Mouse (Mus musculus): ENCODE data around the gene B130006D01Rik. TPM values are rescaled to one million over a fixed set of nuclear protein-coding genes. Genes with fewer than 3 reads are reported as not detected.

The B130006D01Rik gene
- polyA plus RNA-seq (2015; fragmentation: Nextera tagmentation; extraction: Ambion mirVana) = 1.3 and 2.4 TPM in 2 replicates

- no peaks in the 10 kb centered on the region for H3K4me1 ChIP-seq (replicated peaks; ENCODE audit: control insufficient read depth, insufficient read depth, low read length)
- H3K9me3 ChIP-seq (ENCODE audit: control insufficient read depth, low read length) = no peaks in the 10 kb centered on the region
- H3K9ac ChIP-seq (replicated peaks; ENCODE audit: low read depth, low read length) = no peak within 1 kb of the TSS
- H3K4me3 ChIP-seq (replicated peaks; ENCODE audit: low read length) = no peak within 1 kb of the TSS
- ATAC-seq = no peak
- no peak within 1 kb of the TSS for H3K4me2 ChIP-seq (ENCODE audit: low read length)
- H3K27ac ChIP-seq (ENCODE audit: low read length) = no peak within 1 kb of the TSS
- 97% methylated on average over 5 of the region's 5 CpGs for WGBS
- H3K27me3 ChIP-seq (replicated peaks; ENCODE audit: control insufficient read depth, insufficient read depth, low read length) = no peaks in the 10 kb centered on the region
- H3K36me3 ChIP-seq (ENCODE audit: control insufficient read depth, insufficient read depth) = no peaks in the 10 kb centered on the region
These were observed at the start of gene B130006D01Rik for GRCm38 (mm10) chr11:95723287-95723686. Gene B130006D01Rik (plus strand): TSS chr11:95723587.

GRCm38 (mm10) chr11:95675498-95675897 is 47.9 kb upstream of the B130006D01Rik start:
- no peaks in the 10 kb centered on the region for H3K4me1 ChIP-seq (replicated peaks; ENCODE audit: control insufficient read depth, insufficient read depth, low read length)
- WGBS = 87% methylated on average over 11 of the region's 14 CpGs
- no peaks in the 10 kb centered on the region for H3K9me3 ChIP-seq (ENCODE audit: control insufficient read depth, low read length)
- no peak overlapping the region for H3K4me2 ChIP-seq (ENCODE audit: low read length)
- no peak overlapping the region for H3K9ac ChIP-seq (replicated peaks; ENCODE audit: low read depth, low read length)
- H3K27me3 ChIP-seq (replicated peaks; ENCODE audit: control insufficient read depth, insufficient read depth, low read length) = no peaks in the 10 kb centered on the region
- peaks cover 30% of the 10 kb centered on the region for H3K36me3 ChIP-seq (ENCODE audit: control insufficient read depth, insufficient read depth)
- no peak for ATAC-seq
- no peak overlapping the region for H3K4me3 ChIP-seq (replicated peaks; ENCODE audit: low read length)
- no peak overlapping the region for H3K27ac ChIP-seq (ENCODE audit: low read length)

GRCm38 (mm10) chr11:95676307-95676706 is 47.1 kb upstream of the B130006D01Rik start:
- Histone ChIP-seq H3K27me3 (replicated peaks; ENCODE audit: control insufficient read depth, insufficient read depth, low read length) (no peaks in the 10 kb centered on the region), H3K4me3 (replicated peaks; ENCODE audit: low read length) (no peak overlapping the region), H3K27ac (ENCODE audit: low read length) (no peak overlapping the region), H3K9me3 (ENCODE audit: control insufficient read depth, low read length) (no peaks in the 10 kb centered on the region), H3K4me2 (ENCODE audit: low read length) (no peak overlapping the region), H3K4me1 (replicated peaks; ENCODE audit: control insufficient read depth, insufficient read depth, low read length) (no peaks in the 10 kb centered on the region), H3K9ac (replicated peaks; ENCODE audit: low read depth, low read length) (no peak overlapping the region), H3K36me3 (ENCODE audit: control insufficient read depth, insufficient read depth) (peaks cover 30% of the 10 kb centered on the region)
- 0 out of 2 replicates have a peak, but pooled peaks have one; percentile 38 for ATAC-seq
- WGBS = 14% methylated on average over 6 of the region's 6 CpGs

- Histone ChIP-seq H3K4me3 (replicated peaks; ENCODE audit: low read length) (no peak overlapping the region), H3K27me3 (replicated peaks; ENCODE audit: control insufficient read depth, insufficient read depth, low read length) (no peaks in the 10 kb centered on the region), H3K9ac (replicated peaks; ENCODE audit: low read depth, low read length) (no peak overlapping the region), H3K9me3 (ENCODE audit: control insufficient read depth, low read length) (no peaks in the 10 kb centered on the region), H3K4me2 (ENCODE audit: low read length) (no peak overlapping the region), H3K27ac (ENCODE audit: low read length) (no peak overlapping the region), H3K36me3 (ENCODE audit: control insufficient read depth, insufficient read depth) (peaks cover 21% of the 10 kb centered on the region), H3K4me1 (replicated peaks; ENCODE audit: control insufficient read depth, insufficient read depth, low read length) (no peaks in the 10 kb centered on the region)
- ATAC-seq = no peak
- 93% methylated on average over 14 of the region's 14 CpGs for WGBS
These were observed 45.3 kb upstream of the B130006D01Rik start for GRCm38 (mm10) chr11:95677925-95678701.

- Histone ChIP-seq H3K4me2 (ENCODE audit: low read length) (no peak overlapping the region), H3K27ac (ENCODE audit: low read length) (no peak overlapping the region), H3K4me3 (replicated peaks; ENCODE audit: low read length) (no peak overlapping the region), H3K36me3 (ENCODE audit: control insufficient read depth, insufficient read depth) (peaks cover 19% of the 10 kb centered on the region), H3K9me3 (ENCODE audit: control insufficient read depth, low read length) (no peaks in the 10 kb centered on the region), H3K9ac (replicated peaks; ENCODE audit: low read depth, low read length) (no peak overlapping the region), H3K4me1 (replicated peaks; ENCODE audit: control insufficient read depth, insufficient read depth, low read length) (no peaks in the 10 kb centered on the region), H3K27me3 (replicated peaks; ENCODE audit: control insufficient read depth, insufficient read depth, low read length) (no peaks in the 10 kb centered on the region)
- WGBS = 62% methylated on average over 9 of the region's 9 CpGs
- ATAC-seq = no peak
These were observed 41.3 kb upstream of the B130006D01Rik start for GRCm38 (mm10) chr11:95681995-95682601.

GRCm38 (mm10) chr11:95682946-95683345 is 40.4 kb upstream of the B130006D01Rik start:
- Histone ChIP-seq H3K9me3 (ENCODE audit: control insufficient read depth, low read length) (no peaks in the 10 kb centered on the region), H3K4me1 (replicated peaks; ENCODE audit: control insufficient read depth, insufficient read depth, low read length) (no peaks in the 10 kb centered on the region), H3K9ac (replicated peaks; ENCODE audit: low read depth, low read length) (no peak overlapping the region), H3K4me2 (ENCODE audit: low read length) (no peak overlapping the region), H3K36me3 (ENCODE audit: control insufficient read depth, insufficient read depth) (peaks cover 12% of the 10 kb centered on the region), H3K4me3 (replicated peaks; ENCODE audit: low read length) (no peak overlapping the region), H3K27ac (ENCODE audit: low read length) (no peak overlapping the region), H3K27me3 (replicated peaks; ENCODE audit: control insufficient read depth, insufficient read depth, low read length) (no peaks in the 10 kb centered on the region)
- ATAC-seq = no peak
- WGBS = 84% methylated on average over 3 of the region's 3 CpGs

- H3K4me3 ChIP-seq (replicated peaks; ENCODE audit: low read length) = no peak overlapping the region
- no peak overlapping the region for H3K9ac ChIP-seq (replicated peaks; ENCODE audit: low read depth, low read length)
- no peaks in the 10 kb centered on the region for H3K36me3 ChIP-seq (ENCODE audit: control insufficient read depth, insufficient read depth)
- H3K27me3 ChIP-seq (replicated peaks; ENCODE audit: control insufficient read depth, insufficient read depth, low read length) = no peaks in the 10 kb centered on the region
- 0 out of 2 replicates have a peak, but pooled peaks have one; percentile 54 for ATAC-seq
- no peak overlapping the region for H3K27ac ChIP-seq (ENCODE audit: low read length)
- no peak overlapping the region for H3K4me2 ChIP-seq (ENCODE audit: low read length)
- WGBS = 5% methylated on average over 4 of the region's 4 CpGs
- no peaks in the 10 kb centered on the region for H3K9me3 ChIP-seq (ENCODE audit: control insufficient read depth, low read length)
- no peaks in the 10 kb centered on the region for H3K4me1 ChIP-seq (replicated peaks; ENCODE audit: control insufficient read depth, insufficient read depth, low read length)
These were observed 37.4 kb upstream of the B130006D01Rik start for GRCm38 (mm10) chr11:95686031-95686430.

- H3K4me2 ChIP-seq (ENCODE audit: low read length) = no peak overlapping the region
- H3K4me3 ChIP-seq (replicated peaks; ENCODE audit: low read length) = no peak overlapping the region
- no peak overlapping the region for H3K9ac ChIP-seq (replicated peaks; ENCODE audit: low read depth, low read length)
- 38% methylated on average over 11 of the region's 11 CpGs for WGBS
- no peaks in the 10 kb centered on the region for H3K9me3 ChIP-seq (ENCODE audit: control insufficient read depth, low read length)
- H3K36me3 ChIP-seq (ENCODE audit: control insufficient read depth, insufficient read depth) = no peaks in the 10 kb centered on the region
- no peak overlapping the region for H3K27ac ChIP-seq (ENCODE audit: low read length)
- H3K27me3 ChIP-seq (replicated peaks; ENCODE audit: control insufficient read depth, insufficient read depth, low read length) = no peaks in the 10 kb centered on the region
- no peak for ATAC-seq
- H3K4me1 ChIP-seq (replicated peaks; ENCODE audit: control insufficient read depth, insufficient read depth, low read length) = no peaks in the 10 kb centered on the region
These were observed 36.2 kb upstream of the B130006D01Rik start for GRCm38 (mm10) chr11:95687084-95687656.

GRCm38 (mm10) chr11:95688515-95688914 is 34.9 kb upstream of the B130006D01Rik start:
- WGBS = 85% methylated on average over 6 of the region's 6 CpGs

More at GRCm38 (mm10) chr11:95688515-95688914, 34.9 kb upstream of the B130006D01Rik start:
- H3K36me3 ChIP-seq (ENCODE audit: control insufficient read depth, insufficient read depth) = no peaks in the 10 kb centered on the region
- no peak overlapping the region for H3K9ac ChIP-seq (replicated peaks; ENCODE audit: low read depth, low read length)
- no peak overlapping the region for H3K4me2 ChIP-seq (ENCODE audit: low read length)
- no peaks in the 10 kb centered on the region for H3K9me3 ChIP-seq (ENCODE audit: control insufficient read depth, low read length)
- ATAC-seq = no peak
- H3K27me3 ChIP-seq (replicated peaks; ENCODE audit: control insufficient read depth, insufficient read depth, low read length) = no peaks in the 10 kb centered on the region
- H3K27ac ChIP-seq (ENCODE audit: low read length) = no peak overlapping the region
- no peaks in the 10 kb centered on the region for H3K4me1 ChIP-seq (replicated peaks; ENCODE audit: control insufficient read depth, insufficient read depth, low read length)
- no peak overlapping the region for H3K4me3 ChIP-seq (replicated peaks; ENCODE audit: low read length)
